Mouse (Mus musculus) testis, adult 2 months (tissue): ENCODE data around the gene Fam120b.

ENCODE experiments used
- CTCF ChIP-seq: fragments of 200-500 bp; IDR thresholded peaks from 2 replicates; pipeline ENCODE4 v1.5.1; 2012; ENCODE audit warnings: low read depth, mild to moderate bottlenecking, inconsistent platforms, low read length, moderate library complexity; ENCODE audit not compliant: control insufficient read depth, insufficient read depth, insufficient replicate concordance
- POLR2A ChIP-seq: fragments of 200-500 bp; IDR thresholded peaks from 2 replicates; pipeline ENCODE4 v1.6.1; 2012; ENCODE audit warnings: low read depth, mild to moderate bottlenecking, inconsistent platforms, low read length, moderate library complexity; ENCODE audit not compliant: control insufficient read depth

DNA sequence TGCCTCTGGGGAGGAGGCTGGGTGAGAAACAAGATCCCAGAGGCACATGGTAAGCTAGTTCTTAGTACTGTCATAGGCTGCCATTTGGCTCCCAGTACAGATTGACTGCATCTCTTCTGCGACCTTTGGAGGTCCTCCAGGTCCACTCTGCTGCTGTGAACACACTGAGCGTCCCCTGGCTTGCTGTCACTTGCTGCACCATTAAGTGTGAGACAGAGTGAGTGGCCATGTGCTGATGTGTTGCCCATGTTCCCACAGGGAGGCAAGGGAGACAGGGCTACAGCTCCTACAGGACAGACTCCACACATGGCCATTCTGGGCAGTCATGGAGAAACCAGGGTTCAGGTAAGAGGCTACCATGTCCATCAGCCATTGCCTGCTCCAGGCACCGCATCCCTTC lies 29.9 kb downstream of the Fam120b start:
- TF ChIP-seq CTCF, result no peak
- no peak for TF ChIP-seq POLR2A
